Mouse (Mus musculus) ES-E14 (cell line): Measurements from ENCODE around the gene Gna15. TPM values are rescaled to one million over a fixed set of nuclear protein-coding genes. Genes with fewer than 3 reads are reported as not detected.

Experiments
- DNase-seq: peaks from one replicate; pipeline ENCODE4 v3.0.0-alpha.2; 2013; ENCODE audit warnings: low read depth, low spot score
- H3K27ac ChIP-seq: 2 replicates; pipeline ENCODE4 v1.5.1; 2012; ENCODE audit warnings: low read depth, mild to moderate bottlenecking, low read length, moderate library complexity, mixed read lengths; ENCODE audit not compliant: poor library complexity, insufficient read depth, severe bottlenecking
- H3K36me3 ChIP-seq: 2 replicates; pipeline ENCODE4 v1.6.1; 2012; ENCODE audit warnings: mild to moderate bottlenecking, low read length, moderate library complexity, mixed read lengths; ENCODE audit not compliant: control insufficient read depth, poor library complexity, insufficient read depth, severe bottlenecking
- H3K4me1 ChIP-seq, 2 experiments: fragments of 150-350 bp in 1 of 2; sonication (generic) in 1 of 2; 2 replicates each; pipeline ENCODE4 v1.6.1; 2012; ENCODE audit warnings: low read length in 2 of 2, mild to moderate bottlenecking in 1 of 2, mixed read lengths in 1 of 2; ENCODE audit not compliant: control insufficient read depth in 2 of 2, insufficient read depth in 2 of 2, poor library complexity in 1 of 2
- H3K4me3 ChIP-seq, 2 experiments: fragments of 150-350 bp in 1 of 2; sonication (generic) in 1 of 2; 2 replicates each; pipeline ENCODE4 v1.5.1; 2012; ENCODE audit warnings: low read length in 2 of 2, low read depth in 1 of 2, mild to moderate bottlenecking in 1 of 2, mixed read lengths in 1 of 2; ENCODE audit not compliant: insufficient read depth in 1 of 2, poor library complexity in 1 of 2, severe bottlenecking in 1 of 2
- H3K9ac ChIP-seq: 2 replicates; pipeline ENCODE4 v1.6.1; 2012; ENCODE audit warnings: low read depth, mild to moderate bottlenecking, low read length, mixed read lengths; ENCODE audit not compliant: poor library complexity, insufficient read depth, severe bottlenecking
- H3K9me3 ChIP-seq: fragments of 150-350 bp; sonication (generic); 2 replicates; pipeline ENCODE4 v1.6.1; 2012; ENCODE audit warnings: low read depth, mild to moderate bottlenecking, low read length; ENCODE audit not compliant: control insufficient read depth, insufficient read depth
- CHD2 ChIP-seq: IDR thresholded peaks from 2 replicates; pipeline ENCODE4 v1.6.1; 2014; ENCODE audit warnings: mild to moderate bottlenecking, low read depth, low read length, inconsistent platforms
- HCFC1 ChIP-seq: IDR thresholded peaks from 2 replicates; pipeline ENCODE4 v1.6.1; 2012; ENCODE audit warnings: low read length, inconsistent platforms, borderline replicate concordance; ENCODE audit not compliant: insufficient read depth
- MAFK ChIP-seq: IDR thresholded peaks from 2 replicates; pipeline ENCODE4 v1.6.1; 2014; ENCODE audit warnings: mild to moderate bottlenecking, low read depth, low read length, inconsistent platforms; ENCODE audit not compliant: insufficient read depth
- ZC3H11A ChIP-seq: IDR thresholded peaks from 2 replicates; pipeline ENCODE4 v1.6.1; 2012; ENCODE audit warnings: low read depth, mild to moderate bottlenecking, inconsistent platforms, low read length, borderline replicate concordance
- ZNF384 ChIP-seq: IDR thresholded peaks from 2 replicates; pipeline ENCODE4 v1.6.1; 2012; ENCODE audit warnings: low read depth, low read length, inconsistent platforms
- in situ Hi-C, 2 experiments: fragments of 600-800 bp; cut with MboI; formaldehyde crosslinking; loops; one replicate each; pipeline ENCODE4 v1.15.1; 2025; ENCODE audit warnings: low sequenced_read_pairs in 2 of 2, inconsistent platforms in 1 of 2; ENCODE audit not compliant: unreplicated experiment in 2 of 2
- total RNA-seq: library from RNA; depleted of rRNA; stranded (reverse); fragments of 300-350 nt; gene quantifications from 2 replicates; pipeline ENCODE4 v1.2.3, GENCODE M21; 2012

The Gna15 gene
- total RNA-seq, 1 experiment, result 11.8 TPM

GRCm38 (mm10) chr10:81496264-81496901 lies 27.6 kb downstream of the Gna15 start, which contains the start of gene Ncln:
Gene Ncln, minus strand, starts transcription at chr10:81496392.
- Histone ChIP-seq H3K27ac (0 out of 2 replicates have a peak within 1 kb of the TSS, but pooled peaks have one; percentile 7), H3K4me3 (peak within 1 kb of the TSS; percentile 83 to 85), H3K4me1 (peaks cover 0 to 14% of the 10 kb centered on the region in 2 experiments; a peak in 2 of 4 replicates), H3K36me3 (peaks cover 20% of the 10 kb centered on the region; the same call in 1 of the 2 replicates), H3K9ac (peak within 1 kb of the TSS; percentile 92), H3K9me3 (no peaks in the 10 kb centered on the region)
- in situ Hi-C loops, result no loop called here
- TF ChIP-seq ZNF384, result no peak
- TF ChIP-seq MAFK, result no peak
- TF ChIP-seq HCFC1, result peak; percentile 97
- TF ChIP-seq CHD2, result peak; percentile 48; the same call in 1 of the 2 replicates
- TF ChIP-seq ZC3H11A, result no peak
- peak; percentile 95 for DNase-seq

- no peak for DNase-seq
- Histone ChIP-seq H3K9ac (peak overlapping the region; percentile 92), H3K4me1 (peaks cover 0 to 14% of the 10 kb centered on the region in 2 experiments; a peak in 2 of 4 replicates), H3K4me3 (peak overlapping the region; percentile 83 to 85), H3K36me3 (peaks cover 26% of the 10 kb centered on the region; the same call in 1 of the 2 replicates), H3K27ac (0 out of 2 replicates have a peak overlapping the region, but pooled peaks have one; percentile 7), H3K9me3 (no peaks in the 10 kb centered on the region)
- no peak for TF ChIP-seq ZNF384
- in situ Hi-C loops, result no loop called here
These were observed 28.3 kb downstream of the Gna15 start for GRCm38 (mm10) chr10:81495616-81496263.

- Histone ChIP-seq H3K27ac (no peak overlapping the region), H3K4me3 (peak overlapping the region; percentile 83 to 85), H3K9me3 (no peaks in the 10 kb centered on the region), H3K4me1 (peaks cover 0 to 14% of the 10 kb centered on the region in 2 experiments; a peak in 2 of 4 replicates), H3K36me3 (peaks cover 30% of the 10 kb centered on the region; the same call in 1 of the 2 replicates), H3K9ac (peak overlapping the region; percentile 92)
- DNase-seq, result no peak
- TF ChIP-seq HCFC1, result no peak
- TF ChIP-seq ZNF384, result no peak
- TF ChIP-seq MAFK, result no peak
- TF ChIP-seq CHD2, result no peak
- TF ChIP-seq ZC3H11A, result no peak
- in situ Hi-C loops, result no loop called here
These were observed 28.9 kb downstream of the Gna15 start for GRCm38 (mm10) chr10:81495151-81495550.

GRCm38 (mm10) chr10:81494260-81495041 lies 29.6 kb downstream of the Gna15 start:
- Histone ChIP-seq H3K4me1 (peaks cover 0 to 12% of the 10 kb centered on the region in 2 experiments; a peak in 2 of 4 replicates), H3K4me3 (peak overlapping the region in 1 of 2 experiments; percentile 83; a peak in 1 of 4 replicates), H3K27ac (no peak overlapping the region), H3K9ac (peak overlapping the region; percentile 92; the same call in 1 of the 2 replicates), H3K9me3 (no peaks in the 10 kb centered on the region), H3K36me3 (peaks cover 36% of the 10 kb centered on the region; the same call in 1 of the 2 replicates)
- DNase-seq, result no peak
- in situ Hi-C loops, result no loop called here
- no peak for TF ChIP-seq MAFK
- no peak for TF ChIP-seq CHD2
- TF ChIP-seq ZC3H11A, result no peak
- TF ChIP-seq HCFC1, result no peak
